Mouse (Mus musculus) adrenal gland, postnatal 4 days (tissue): Measurements from ENCODE around the gene Gm10800. TPM values are rescaled to one million over a fixed set of nuclear protein-coding genes. Genes with fewer than 3 reads are reported as not detected.
"Not testable (repeated sequence)": the region's sequence is repeated elsewhere in the genome, so short reads cannot be mapped to it uniquely, and the experiment has no call there.

Experiments used
- DNase-seq, 2 experiments: peaks; one replicate each; pipeline ENCODE4 v3.0.0; 2021 to 2022; ENCODE audit warnings: low spot score in 2 of 2, mixed read lengths in 2 of 2
- long read RNA-seq, 2 experiments: library from polyadenylated mRNA; stranded (forward); transcript quantifications; one replicate each; pipeline ENCODE4 v2.0.0; 2021
- total RNA-seq, 2 experiments: library from RNA; stranded (reverse); gene quantifications; 2 replicates each; pipeline ENCODE4 v1.2.3; 2021

Gene Gm10800
- total RNA-seq = 1 to 10 TPM in 1 of 2 experiments, under 1 TPM in 1; 0.82 to 1.8 TPM
- long read RNA-seq, experiment 1 = 0 reads
- long read RNA-seq, experiment 2 = 0 reads

DNA sequence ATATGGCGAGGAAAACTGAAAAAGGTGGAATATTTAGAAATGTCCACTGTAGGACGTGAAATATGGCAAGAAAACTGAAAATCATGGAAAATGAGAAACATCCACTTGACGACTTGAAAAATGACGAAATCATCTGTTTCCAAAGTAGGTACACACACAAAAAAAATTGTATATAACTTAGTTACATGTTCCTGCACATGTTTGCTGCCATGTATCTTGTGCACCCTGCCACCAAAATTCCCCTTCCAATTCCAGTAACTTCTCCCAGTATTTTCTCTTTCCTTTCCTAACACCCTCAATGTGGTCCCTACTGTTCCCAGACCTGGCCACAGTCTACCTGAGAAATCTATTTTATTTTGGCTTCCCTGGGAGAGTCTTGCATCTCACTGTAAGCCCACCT, at the start of gene Gm10800:
Gm10800 (minus strand) TSS at position 101 of the 400 bp plus-strand sequence.
- not testable (repeated sequence) for DNase-seq

DNA sequence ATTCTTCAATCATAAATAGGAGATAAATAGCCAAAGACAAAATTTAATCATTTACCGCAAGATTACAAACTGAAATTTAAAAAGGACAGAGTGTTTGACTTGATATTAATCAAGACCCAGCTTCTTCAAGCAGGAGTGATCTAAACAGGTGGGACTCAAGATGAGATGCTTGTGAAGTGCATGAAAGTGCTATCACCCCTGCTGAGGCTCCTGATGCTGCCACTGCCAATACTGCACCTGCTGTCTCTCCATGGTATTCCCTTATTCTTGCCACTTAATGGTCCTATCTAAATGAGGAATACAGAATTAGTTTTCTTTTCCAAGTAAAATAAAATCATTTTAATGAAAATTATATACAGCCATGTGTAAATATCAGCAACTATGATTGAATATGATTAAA, 30.4 kb upstream of the Gm10800 start:
- DNase-seq = no peak

DNA sequence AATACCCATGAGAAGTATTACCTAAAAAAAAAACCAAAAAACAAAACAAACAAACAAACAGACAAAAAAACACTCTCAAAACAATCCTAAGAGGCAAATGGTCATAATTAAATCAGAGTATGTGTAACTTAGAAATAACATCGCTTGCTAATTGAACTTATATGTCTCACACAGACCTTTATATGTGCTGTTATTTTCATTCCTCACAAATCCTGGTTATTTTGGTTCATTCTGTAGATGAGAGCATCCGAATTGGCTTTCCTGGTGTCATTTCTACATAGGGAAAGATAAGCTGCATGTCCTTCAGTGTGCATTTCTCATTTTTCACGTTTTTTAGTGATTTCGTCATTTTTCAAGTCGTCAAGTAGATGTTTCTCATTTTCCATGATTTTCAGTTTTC, 5.2 kb downstream of the Gm10800 start, which contains the start of gene Gm10801:
Gm10801 (plus strand) TSS at position 301 of the 400 bp plus-strand sequence.
- DNase-seq = not testable (repeated sequence)

Other genes starting within 250 kb of the Gm10800 start
- 1 to 10 TPM; 1.0 to 2.4 TPM for gene Gm10801, start 5.1 kb downstream of the Gm10800 start, total RNA-seq